Mouse (Mus musculus): Measurements from ENCODE around the gene Meis2.

DNA sequence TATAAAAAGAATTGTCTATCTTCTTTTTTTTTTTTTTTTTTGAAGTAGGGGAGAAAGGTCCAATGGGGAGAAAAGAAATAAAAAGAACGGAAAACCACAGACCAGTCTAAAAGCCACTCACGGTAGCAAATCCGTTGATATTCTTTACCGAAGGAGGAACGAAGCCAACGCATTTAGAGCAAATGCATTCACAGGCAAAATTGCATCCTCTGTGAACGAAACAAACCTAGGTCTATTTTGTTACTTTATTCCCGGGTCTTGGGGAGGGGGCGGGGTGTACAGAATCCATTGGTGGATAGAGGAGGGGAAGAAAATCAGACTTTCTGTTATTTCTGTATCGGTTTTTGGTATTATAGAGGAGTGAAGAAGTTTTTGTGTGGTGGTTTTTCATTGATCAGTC lies 206.7 kb downstream of the Meis2 start:
- no peak for TF ChIP-seq ZC3H11A (IDR thresholded peaks at IDR 0.05; ENCODE audit: borderline replicate concordance, low read depth, low read length)
- TF ChIP-seq CHD2 (IDR thresholded peaks at IDR 0.05; ENCODE audit: low read depth, low read length), result no peak
- no peak for TF ChIP-seq MAFK (IDR thresholded peaks at IDR 0.05; ENCODE audit: insufficient read depth, low read depth, low read length)
- TF ChIP-seq HCFC1 (IDR thresholded peaks at IDR 0.05; ENCODE audit: borderline replicate concordance, insufficient read depth, low read length), result no peak

Data from ES-E14 (cell line).